Mouse (Mus musculus) kidney, postnatal 14 days (tissue): ENCODE results near the gene Card19.

Source experiments
- DNase-seq: peaks from one replicate; pipeline ENCODE4 v3.0.0; 2022; ENCODE audit warnings: mixed read lengths

Card19 gene

GRCm38 (mm10) chr13:49215504-49216219 is at the start of gene Card19:
TSS of gene Card19 (minus strand) at chr13:49216037.
- DNase-seq = peak; percentile 98

GRCm38 (mm10) chr13:49260036-49260722 is 44.3 kb upstream of the Card19 start:
- DNase-seq = no peak

GRCm38 (mm10) chr13:49257819-49258313 is 42.0 kb upstream of the Card19 start:
- DNase-seq = no peak

- DNase-seq = no peak
These were observed 36.9 kb upstream of the Card19 start for GRCm38 (mm10) chr13:49252746-49253145.

- DNase-seq = no peak
These were observed 36.3 kb upstream of the Card19 start for GRCm38 (mm10) chr13:49252113-49252512.

GRCm38 (mm10) chr13:49250716-49251517 is 35.1 kb upstream of the Card19 start:
- DNase-seq = no peak

GRCm38 (mm10) chr13:49249634-49250033 is 33.8 kb upstream of the Card19 start:
- peak; percentile 86 for DNase-seq

- no peak for DNase-seq
These were observed 33.1 kb upstream of the Card19 start for GRCm38 (mm10) chr13:49248923-49249322.

GRCm38 (mm10) chr13:49248467-49248862 is 32.6 kb upstream of the Card19 start, which contains the start of gene Susd3:
TSS of gene Susd3 (minus strand) at chr13:49248706.
- no peak for DNase-seq

GRCm38 (mm10) chr13:49247740-49248466 is 32.1 kb upstream of the Card19 start:
- DNase-seq = peak; percentile 81

- DNase-seq = peak; percentile 27
These were observed 31.4 kb upstream of the Card19 start for GRCm38 (mm10) chr13:49247232-49247739.

GRCm38 (mm10) chr13:49246626-49247025 is 30.8 kb upstream of the Card19 start:
- peak; percentile 28 for DNase-seq

GRCm38 (mm10) chr13:49246011-49246410 is 30.2 kb upstream of the Card19 start:
- peak; percentile 74 for DNase-seq

GRCm38 (mm10) chr13:49245251-49245650 is 29.4 kb upstream of the Card19 start:
- DNase-seq = peak; percentile 85

GRCm38 (mm10) chr13:49243492-49243891 is 27.7 kb upstream of the Card19 start:
- DNase-seq = no peak

GRCm38 (mm10) chr13:49242321-49243065 is 26.7 kb upstream of the Card19 start:
- DNase-seq = no peak

- DNase-seq = no peak
These were observed 22.9 kb upstream of the Card19 start for GRCm38 (mm10) chr13:49238737-49239136.

- DNase-seq = no peak
These were observed 21.8 kb upstream of the Card19 start for GRCm38 (mm10) chr13:49237617-49238016.

GRCm38 (mm10) chr13:49234711-49235110 is 18.9 kb upstream of the Card19 start:
- DNase-seq = no peak

GRCm38 (mm10) chr13:49233792-49234572 is 18.1 kb upstream of the Card19 start:
- peak; percentile 83 for DNase-seq

GRCm38 (mm10) chr13:49225633-49226032 is 9.8 kb upstream of the Card19 start:
- DNase-seq = no peak
